Mouse (Mus musculus) thymus, adult 2 months (tissue): ENCODE measurements around the gene Sec14l4.

Source experiments
- CTCF ChIP-seq: fragments of 200-500 bp; IDR thresholded peaks from 2 replicates; pipeline ENCODE4 v1.5.1; 2012; ENCODE audit warnings: mild to moderate bottlenecking, control low read depth, low read length, moderate library complexity, borderline replicate concordance; ENCODE audit not compliant: control insufficient read depth, poor library complexity, insufficient read depth; ENCODE audit errors: extremely low read depth
- POLR2A ChIP-seq: fragments of 200-500 bp; IDR thresholded peaks from 2 replicates; pipeline ENCODE4 v1.6.1; 2012; ENCODE audit warnings: mild to moderate bottlenecking, low read length, control low read depth, moderate library complexity; ENCODE audit not compliant: control insufficient read depth, poor library complexity, insufficient read depth; ENCODE audit errors: extremely low read depth

- TF ChIP-seq CTCF (no peak), POLR2A (no peak)
Measured at GRCm38 (mm10) chr11:3993132-3993531, 38.1 kb upstream of the Sec14l4 start.
